Mouse (Mus musculus) kidney, embryonic 16.5 days (tissue): Measurements from ENCODE around the gene Siah2. TPM values are rescaled to one million over a fixed set of nuclear protein-coding genes. Genes with fewer than 3 reads are reported as not detected.

Experiments
- ATAC-seq: fragments of 200-750 bp; cut with Nextera tagmentation; 2 replicates; pipeline ENCODE4 v1.8.0; 2017; ENCODE audit warnings: moderate TSS enrichment; ENCODE audit not compliant: low FRiP score, low TSS enrichment
- H3K27ac ChIP-seq: fragments of 300-500 bp; sonication (generic); 2 replicates; pipeline ENCODE4 v1.5.1; 2014; ENCODE audit warnings: low read length
- H3K27me3 ChIP-seq: fragments of 300-500 bp; sonication (generic); 2 replicates; pipeline ENCODE4 v1.6.1; 2014; ENCODE audit warnings: low read length, control low read depth, mixed read lengths; ENCODE audit not compliant: insufficient read depth
- H3K36me3 ChIP-seq: fragments of 300-500 bp; sonication (generic); 2 replicates; pipeline ENCODE4 v1.6.1; 2014; ENCODE audit warnings: low read length, control low read depth, mixed read lengths; ENCODE audit not compliant: insufficient read depth
- H3K4me1 ChIP-seq: fragments of 300-500 bp; sonication (generic); 2 replicates; pipeline ENCODE4 v1.6.1; 2014; ENCODE audit warnings: low read length, control low read depth, mixed read lengths; ENCODE audit not compliant: insufficient read depth
- H3K4me2 ChIP-seq: fragments of 300-500 bp; sonication (generic); replicated peaks from 2 replicates; pipeline ENCODE4 v1.6.1; 2014; ENCODE audit warnings: low read depth, low read length
- H3K4me3 ChIP-seq: fragments of 300-500 bp; sonication (generic); 2 replicates; pipeline ENCODE4 v1.5.1; 2014; ENCODE audit warnings: mild to moderate bottlenecking, low read length
- H3K9ac ChIP-seq: fragments of 300-500 bp; sonication (generic); replicated peaks from 2 replicates; pipeline ENCODE4 v1.6.1; 2014; ENCODE audit warnings: low read length
- H3K9me3 ChIP-seq: fragments of 300-500 bp; sonication (generic); 2 replicates; pipeline ENCODE4 v1.6.1; 2016; ENCODE audit warnings: low read length, control low read depth
- WGBS: fragments of 180-500 bp; shearing (Covaris S2); extraction: QIAGEN DNeasy Blood & Tissue Kit; methylation state at CpG from one replicate; pipeline ENCODE4 v1.1.7; 2014; 5-methylcytosine and 5-hydroxymethylcytosine counted together
- polyA plus RNA-seq: library from polyadenylated mRNA; unstranded; fragments of >200 nt; fragmentation: Nextera tagmentation; extraction: Ambion mirVana; gene quantifications from 2 replicates; pipeline ENCODE4 v1.2.1, GENCODE M21; 2015

Gene Siah2
- polyA plus RNA-seq, 1 experiment from 2014 or later = 3.7 TPM

DNA sequence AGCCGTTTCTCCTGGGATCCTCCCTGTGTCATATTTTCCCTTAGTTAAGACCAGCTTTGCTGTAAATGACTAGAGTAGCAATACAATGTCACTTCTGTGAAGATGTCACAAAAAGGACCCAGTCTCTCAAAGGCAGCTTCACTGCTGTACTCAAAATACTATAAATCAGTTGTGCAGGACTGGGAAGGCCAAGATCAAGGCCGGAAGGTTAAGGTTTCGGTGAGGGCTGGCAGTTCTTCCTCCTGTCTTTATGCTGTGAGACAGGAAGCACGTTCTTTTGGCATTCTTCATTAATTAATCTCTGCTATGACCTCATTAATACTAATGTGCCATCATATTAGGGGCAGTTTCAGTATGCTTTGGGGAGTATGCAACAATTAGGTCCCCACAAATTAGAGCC lies 5.7 kb upstream of the Siah2 start:
- no peak overlapping the region for H3K9ac ChIP-seq
- H3K4me1 ChIP-seq = 0 out of 2 replicates have a peak, but pooled peaks cover under 1% of the 10 kb centered on the region
- ATAC-seq = no peak
- no peak overlapping the region for H3K4me3 ChIP-seq
- WGBS = 59% methylated on average over 4 of the region's 4 CpGs
- no peak overlapping the region for H3K27ac ChIP-seq
- H3K36me3 ChIP-seq = no peaks in the 10 kb centered on the region
- peaks cover 4% of the 10 kb centered on the region; the same call in 1 of the 2 replicates for H3K9me3 ChIP-seq
- H3K27me3 ChIP-seq = peaks cover 7% of the 10 kb centered on the region; the same call in 1 of the 2 replicates
- H3K4me2 ChIP-seq = no peak overlapping the region

DNA sequence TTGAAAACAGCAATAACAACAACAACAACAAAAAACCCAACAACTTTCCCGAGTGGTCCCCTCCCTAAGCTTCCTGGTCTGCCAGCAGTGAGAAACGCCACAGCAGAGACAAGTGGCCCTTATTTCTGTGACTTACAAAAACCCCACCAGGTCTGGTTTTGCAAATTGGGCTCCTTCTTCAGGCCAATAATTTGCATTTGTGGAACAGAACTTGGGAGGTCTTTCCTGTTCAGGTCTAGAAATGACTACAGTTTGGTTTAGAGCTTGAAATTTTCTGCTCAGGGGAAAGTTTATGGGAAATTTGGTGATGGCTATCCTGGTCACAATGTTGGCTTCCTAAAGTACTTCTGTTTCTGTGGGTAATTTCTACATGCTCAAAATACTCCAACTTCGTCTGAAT lies 4.6 kb upstream of the Siah2 start:
- Histone ChIP-seq H3K9ac (no peak overlapping the region), H3K36me3 (no peaks in the 10 kb centered on the region), H3K27ac (no peak overlapping the region), H3K4me3 (no peak overlapping the region), H3K4me1 (peaks cover 5% of the 10 kb centered on the region; the same call in 1 of the 2 replicates), H3K27me3 (peaks cover 8% of the 10 kb centered on the region; the same call in 1 of the 2 replicates), H3K9me3 (0 out of 2 replicates have a peak, but pooled peaks cover 1% of the 10 kb centered on the region), H3K4me2 (no peak overlapping the region)
- WGBS = 64% methylated on average over 3 of the region's 3 CpGs
- no peak for ATAC-seq

DNA sequence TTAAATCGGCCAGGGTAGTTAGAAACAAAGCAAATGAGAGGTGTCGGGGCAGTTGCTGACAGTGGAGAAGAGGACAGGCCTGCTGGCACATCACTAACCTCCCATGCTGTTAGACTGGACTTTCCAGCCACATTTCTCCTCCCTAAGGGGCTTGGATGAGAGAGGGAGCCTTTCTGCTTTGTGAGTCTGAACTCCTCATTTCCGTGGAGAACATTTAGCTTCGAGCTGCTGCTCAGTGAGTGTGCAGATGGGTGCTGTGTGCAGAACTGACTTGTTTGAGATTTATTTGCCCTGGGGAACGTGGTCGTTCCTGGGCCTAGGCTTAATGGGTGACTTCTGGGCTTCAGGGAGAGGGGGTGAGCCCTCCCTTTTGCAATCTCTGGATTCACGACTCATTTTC lies 3.3 kb upstream of the Siah2 start:
- Histone ChIP-seq H3K4me1 (peaks cover 7% of the 10 kb centered on the region; the same call in 1 of the 2 replicates), H3K27me3 (peaks cover 8% of the 10 kb centered on the region; the same call in 1 of the 2 replicates), H3K27ac (no peak overlapping the region; the same call in 1 of the 2 replicates), H3K9me3 (no peaks in the 10 kb centered on the region), H3K4me2 (no peak overlapping the region), H3K4me3 (no peak overlapping the region), H3K9ac (no peak overlapping the region), H3K36me3 (no peaks in the 10 kb centered on the region)
- WGBS = 30% methylated on average over 7 of the region's 7 CpGs
- no peak for ATAC-seq

DNA sequence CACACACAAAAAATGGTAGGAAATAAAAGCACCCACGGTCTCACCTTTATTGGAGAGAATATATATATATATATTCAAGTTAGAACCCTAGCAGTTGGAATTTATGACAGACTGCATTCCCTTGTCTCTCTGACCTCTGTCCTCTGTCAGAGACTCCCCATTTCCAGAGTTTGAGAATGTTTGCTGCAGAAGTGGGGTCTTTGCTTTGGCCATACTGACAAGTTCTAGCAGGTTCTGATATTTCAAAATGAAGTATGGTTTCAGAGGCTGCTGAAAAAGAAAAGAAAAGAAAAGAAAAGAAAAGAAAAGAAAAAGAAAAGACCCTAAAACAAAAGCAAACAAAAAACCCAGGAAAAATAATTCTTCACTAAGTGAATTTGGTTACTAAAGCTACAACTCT lies 2.8 kb upstream of the Siah2 start:
- peaks cover 11% of the 10 kb centered on the region; the same call in 1 of the 2 replicates for H3K4me1 ChIP-seq
- whole genome bisulfite sequencing = 74% methylated on average over 1 of the region's 1 CpGs
- no peak overlapping the region for H3K4me3 ChIP-seq
- no peaks in the 10 kb centered on the region for H3K36me3 ChIP-seq
- ATAC-seq = no peak
- no peak overlapping the region for H3K4me2 ChIP-seq
- H3K9me3 ChIP-seq = no peaks in the 10 kb centered on the region
- H3K27me3 ChIP-seq = peaks cover 8% of the 10 kb centered on the region; the same call in 1 of the 2 replicates
- H3K9ac ChIP-seq = no peak overlapping the region
- no peak overlapping the region for H3K27ac ChIP-seq

DNA sequence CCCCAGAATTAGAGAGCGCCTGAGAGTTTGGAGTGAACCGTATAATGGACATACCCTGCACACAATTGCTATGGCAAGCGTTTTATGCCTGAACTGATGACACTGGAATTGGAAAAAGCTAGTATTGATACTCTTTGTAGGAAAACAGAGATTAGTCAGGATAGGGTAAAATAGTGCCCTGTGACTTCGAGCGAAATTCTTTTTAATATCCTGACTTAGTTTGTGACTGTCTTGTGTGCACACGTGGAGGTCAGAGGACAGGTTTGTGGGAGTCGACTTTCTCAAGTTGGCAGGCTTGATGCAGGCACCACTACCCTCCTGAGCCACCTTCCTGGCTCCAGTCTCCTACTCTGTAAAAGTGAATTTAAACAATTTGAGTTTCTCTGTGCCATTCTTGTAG lies 1.1 kb upstream of the Siah2 start:
- no peak overlapping the region for H3K9ac ChIP-seq
- peaks cover 8% of the 10 kb centered on the region; the same call in 1 of the 2 replicates for H3K27me3 ChIP-seq
- no peak for ATAC-seq
- H3K27ac ChIP-seq = no peak overlapping the region
- H3K4me1 ChIP-seq = peaks cover 12% of the 10 kb centered on the region; the same call in 1 of the 2 replicates
- 80% methylated on average over 7 of the region's 7 CpGs for WGBS
- no peak overlapping the region for H3K4me3 ChIP-seq
- H3K4me2 ChIP-seq = no peak overlapping the region
- no peaks in the 10 kb centered on the region for H3K9me3 ChIP-seq
- H3K36me3 ChIP-seq = no peaks in the 10 kb centered on the region

DNA sequence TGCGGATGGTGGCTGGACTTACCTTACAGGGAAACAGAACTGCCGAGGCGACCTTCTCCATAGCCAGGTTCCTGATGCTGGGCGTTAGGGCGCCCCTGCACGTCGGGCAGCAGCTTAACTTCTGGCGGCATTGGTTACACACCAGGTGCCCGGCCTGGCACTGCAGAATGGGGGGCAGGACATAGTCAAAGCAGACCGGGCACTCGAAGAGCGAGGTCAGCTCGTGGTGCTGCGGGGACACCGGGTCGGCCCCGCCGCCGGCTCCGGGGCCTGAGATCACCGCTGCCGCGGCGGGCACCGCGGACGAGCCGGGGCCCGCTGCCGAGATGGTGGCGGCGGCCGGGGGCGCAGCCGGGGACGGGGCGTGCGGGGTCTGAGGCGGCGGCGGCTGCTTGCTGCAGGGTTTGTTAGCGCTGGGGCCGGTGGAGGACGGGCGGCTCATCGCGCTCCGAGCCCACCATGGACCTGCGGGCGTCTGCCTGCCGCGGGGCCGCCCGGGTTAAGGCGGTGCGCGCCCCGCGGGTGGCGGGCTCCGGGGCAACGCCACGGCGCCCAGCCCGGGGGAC lies 743 bp downstream of the Siah2 start:
- peaks cover 14% of the 10 kb centered on the region; the same call in 1 of the 2 replicates for H3K4me1 ChIP-seq
- H3K27me3 ChIP-seq = peaks cover 8% of the 10 kb centered on the region; the same call in 1 of the 2 replicates
- peak overlapping the region; percentile 80 for H3K27ac ChIP-seq
- H3K9me3 ChIP-seq = no peaks in the 10 kb centered on the region
- H3K4me2 ChIP-seq = peak overlapping the region; percentile 93
- peak overlapping the region; percentile 80 for H3K4me3 ChIP-seq
- peak overlapping the region; percentile 89 for H3K9ac ChIP-seq
- 2% methylated on average over 42 of the region's 65 CpGs for WGBS
- ATAC-seq = peak; percentile 11; the same call in 1 of the 2 replicates
- no peaks in the 10 kb centered on the region for H3K36me3 ChIP-seq

- WGBS = under 1% methylated on average over 24 of the region's 24 CpGs
- Histone ChIP-seq H3K36me3 (no peaks in the 10 kb centered on the region), H3K27ac (peak overlapping the region; percentile 80), H3K4me3 (peak overlapping the region; percentile 80), H3K9me3 (no peaks in the 10 kb centered on the region), H3K27me3 (peaks cover 8% of the 10 kb centered on the region; the same call in 1 of the 2 replicates), H3K9ac (peak overlapping the region; percentile 89), H3K4me2 (peak overlapping the region; percentile 93), H3K4me1 (peaks cover 16% of the 10 kb centered on the region; the same call in 1 of the 2 replicates)
- ATAC-seq = peak; percentile 32
These were observed 1.4 kb downstream of the Siah2 start for GRCm38 (mm10) chr3:58690619-58691373.

DNA sequence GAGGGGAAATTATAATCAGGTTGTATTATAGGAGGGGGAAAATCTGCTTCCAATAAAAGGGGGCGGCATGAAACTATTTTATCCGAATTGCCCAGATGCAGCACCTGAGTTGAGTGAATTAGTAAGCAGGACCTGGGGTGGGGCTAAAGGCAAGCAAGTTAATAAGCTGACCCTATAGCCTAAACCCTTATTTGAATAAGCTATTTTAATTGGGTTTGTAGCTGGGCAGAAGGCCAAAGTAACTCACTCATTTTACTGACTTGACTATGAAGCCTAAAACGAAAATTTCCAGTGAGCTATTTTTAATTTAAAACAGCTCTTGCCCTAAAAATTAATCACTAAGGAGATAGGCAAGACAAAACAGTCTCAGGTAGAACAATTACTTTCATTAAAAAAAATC lies 2.5 kb downstream of the Siah2 start:
- peaks cover 8% of the 10 kb centered on the region; the same call in 1 of the 2 replicates for H3K27me3 ChIP-seq
- no peaks in the 10 kb centered on the region for H3K9me3 ChIP-seq
- 44% methylated on average over 3 of the region's 3 CpGs for WGBS
- no peaks in the 10 kb centered on the region for H3K36me3 ChIP-seq
- no peak overlapping the region for H3K27ac ChIP-seq
- H3K4me1 ChIP-seq = peaks cover 16% of the 10 kb centered on the region; the same call in 1 of the 2 replicates
- no peak for ATAC-seq
- H3K4me2 ChIP-seq = peak overlapping the region; percentile 93
- H3K4me3 ChIP-seq = no peak overlapping the region; the same call in 1 of the 2 replicates
- no peak overlapping the region for H3K9ac ChIP-seq

DNA sequence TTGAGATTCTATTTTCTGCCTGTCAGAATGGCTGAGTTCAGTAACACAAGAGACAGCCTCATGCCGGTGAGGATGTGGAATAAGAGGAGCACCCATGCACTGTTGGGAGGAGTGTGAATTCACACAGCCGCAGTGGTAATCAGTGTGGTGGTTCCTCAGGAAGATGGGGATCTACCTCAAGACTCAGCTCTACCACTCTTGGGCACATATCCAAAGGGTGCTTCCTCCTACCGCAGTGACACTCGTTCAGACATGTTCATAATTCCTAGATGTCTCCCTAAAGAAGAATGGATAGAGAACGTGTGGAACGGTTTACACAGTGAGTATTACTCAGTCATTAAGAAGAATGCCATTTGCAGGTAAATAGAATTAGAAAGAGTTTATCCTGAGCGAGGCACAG lies 3.1 kb downstream of the Siah2 start:
- Histone ChIP-seq H3K9me3 (no peaks in the 10 kb centered on the region), H3K27me3 (peaks cover 8% of the 10 kb centered on the region; the same call in 1 of the 2 replicates), H3K36me3 (no peaks in the 10 kb centered on the region), H3K4me3 (no peak overlapping the region; the same call in 1 of the 2 replicates), H3K4me2 (peak overlapping the region; percentile 20; the same call in 1 of the 2 replicates), H3K9ac (no peak overlapping the region), H3K4me1 (peaks cover 16% of the 10 kb centered on the region; the same call in 1 of the 2 replicates), H3K27ac (no peak overlapping the region)
- no peak for ATAC-seq
- 85% methylated on average over 7 of the region's 7 CpGs for WGBS
